Mouse (Mus musculus) MEL (cell line): ENCODE data around the gene Cblb.

Experiments
- CHD1 ChIP-seq: IDR thresholded peaks from 2 replicates; pipeline ENCODE4 v1.6.1; 2012; ENCODE audit warnings: low read depth, mild to moderate bottlenecking, inconsistent platforms, low read length, improper control_type of control experiment
- CTCF ChIP-seq, 3 experiments: IDR thresholded peaks in 2 of 3; conservative IDR thresholded peaks in 1 of 3; 2 replicates each; pipeline ENCODE4 v1.5.1; 2011 to 2012; ENCODE audit warnings: low read length in 3 of 3, low read depth in 2 of 3, mild to moderate bottlenecking in 2 of 3, improper control_type of control experiment in 1 of 3, inconsistent platforms in 1 of 3, mixed read lengths in 1 of 3, moderate library complexity in 1 of 3; ENCODE audit not compliant: control insufficient read depth in 1 of 3, insufficient read depth in 1 of 3, poor library complexity in 1 of 3, severe bottlenecking in 1 of 3
- EP300 ChIP-seq, 2 experiments: IDR thresholded peaks; 2 replicates each; pipeline ENCODE4 v1.6.1; 2011; ENCODE audit warnings: improper control_type of control experiment in 2 of 2, low read length in 2 of 2, low read depth in 1 of 2, mild to moderate bottlenecking in 1 of 2
- GATA1 ChIP-seq: IDR thresholded peaks from 2 replicates; pipeline ENCODE4 v1.6.1; 2011; ENCODE audit warnings: low read depth, low read length, improper control_type of control experiment
- JUND ChIP-seq: IDR thresholded peaks from 2 replicates; pipeline ENCODE4 v1.6.1; 2011; ENCODE audit warnings: low read depth, mild to moderate bottlenecking, improper control_type of control experiment, low read length
- MAX ChIP-seq: IDR thresholded peaks from 2 replicates; pipeline ENCODE4 v1.6.1; 2011; ENCODE audit warnings: low read length, improper control_type of control experiment
- MXI1 ChIP-seq: IDR thresholded peaks from 2 replicates; pipeline ENCODE4 v1.6.1; 2011; ENCODE audit warnings: mild to moderate bottlenecking, low read depth, low read length, improper control_type of control experiment
- MYC ChIP-seq: IDR thresholded peaks from 2 replicates; pipeline ENCODE4 v1.6.1; 2011; ENCODE audit warnings: low read depth, mild to moderate bottlenecking, low read length, improper control_type of control experiment, moderate library complexity
- POLR2A ChIP-seq, 2 experiments: IDR thresholded peaks; 2 replicates each; pipeline ENCODE4 v1.6.1; 2011 to 2012; ENCODE audit warnings: low read length in 2 of 2, mild to moderate bottlenecking in 2 of 2, control low read depth in 1 of 2, improper control_type of control experiment in 1 of 2, low read depth in 1 of 2, moderate library complexity in 1 of 2; ENCODE audit not compliant: control insufficient read depth in 1 of 2, insufficient read depth in 1 of 2, poor library complexity in 1 of 2
- RAD21 ChIP-seq: IDR thresholded peaks from 2 replicates; pipeline ENCODE4 v1.6.1; 2011; ENCODE audit warnings: mild to moderate bottlenecking, low read depth, low read length, improper control_type of control experiment
- RCOR1 ChIP-seq: IDR thresholded peaks from 2 replicates; pipeline ENCODE4 v1.6.1; 2012; ENCODE audit warnings: low read depth, mild to moderate bottlenecking, inconsistent platforms, low read length, improper control_type of control experiment
- TCF12 ChIP-seq: IDR thresholded peaks from 2 replicates; pipeline ENCODE4 v1.6.1; 2014; ENCODE audit warnings: low read depth, mild to moderate bottlenecking, inconsistent platforms, low read length, improper control_type of control experiment, moderate library complexity
- ZC3H11A ChIP-seq: IDR thresholded peaks from 2 replicates; pipeline ENCODE4 v1.6.1; 2012; ENCODE audit warnings: low read depth, mild to moderate bottlenecking, inconsistent platforms, low read length, improper control_type of control experiment

- TF ChIP-seq RCOR1 (no peak), TCF12 (no peak), JUND (no peak), POLR2A (IDR thresholded peaks at IDR 0.05; ENCODE audit: control insufficient read depth in 1 of 2, insufficient read depth in 1 of 2, low read depth in 1 of 2, low read length in 2 of 2, poor library complexity in 1 of 2) (no peak), CTCF (IDR thresholded peaks at IDR 0.05 in 2 of 3, conservative IDR thresholded peaks at IDR 0.05 in 1 of 3; ENCODE audit: control insufficient read depth in 1 of 3, insufficient read depth in 1 of 3, low read depth in 2 of 3, low read length in 3 of 3, poor library complexity in 1 of 3, severe bottlenecking in 1 of 3) (no peak), MYC (no peak), RAD21 (no peak), EP300 (IDR thresholded peaks at IDR 0.05; ENCODE audit: low read depth in 1 of 2, low read length in 2 of 2) (no peak), MAX (no peak), CHD1 (no peak), ZC3H11A (no peak), MXI1 (no peak), GATA1 (no peak)
These were observed 83.4 kb downstream of the Cblb start for GRCm38 (mm10) chr16:52114473-52114872.
